Mouse (Mus musculus) heart, adult 9 months (tissue): ENCODE measurements at regions not wholly inside any gene's neighbourhood (a gene's known extent, or its start where the extent isn't known, plus 50 kb on each side); places are given as distances from the start of the nearest gene placed in this dataset.

Experiments used
- DNase-seq, 2 experiments: peaks; one replicate each; pipeline ENCODE4 v3.0.0; 2022; ENCODE audit warnings: low spot score in 2 of 2

- no peak for DNase-seq
Measured at GRCm38 (mm10) chr4:28523343-28523742, 289.6 kb upstream of the Epha7 start.

- DNase-seq = peak; percentile 4 to 17
Measured at GRCm38 (mm10) chr4:28542218-28542617, 270.7 kb upstream of the Epha7 start.

GRCm38 (mm10) chr4:28542696-28543328 lies 270.1 kb upstream of the Epha7 start:
- DNase-seq = no peak

- DNase-seq = no peak
Measured at GRCm38 (mm10) chr4:28548231-28548836, 264.6 kb upstream of the Epha7 start.

- DNase-seq = no peak
Measured at GRCm38 (mm10) chr4:28571092-28571770, 241.7 kb upstream of the Epha7 start.

GRCm38 (mm10) chr4:28588745-28589530 lies 224.0 kb upstream of the Epha7 start:
- no peak for DNase-seq
